Mouse (Mus musculus) layer of hippocampus, postnatal 36 days (tissue): ENCODE results near the gene Zswim1. TPM values are rescaled to one million over a fixed set of nuclear protein-coding genes. Genes with fewer than 3 reads are reported as not detected.

Experiments
- DNase-seq, 2 experiments: peaks; one replicate each; pipeline ENCODE4 v3.0.0; 2022
- total RNA-seq, 2 experiments: library from RNA; stranded (reverse); gene quantifications; 2 replicates each; pipeline ENCODE4 v1.2.3; 2021

Zswim1 gene
- total RNA-seq: 10 to 100 TPM; 21.6 to 23.0 TPM

- peak; percentile 100 for DNase-seq
Observed at GRCm38 (mm10) chr2:164822636-164823165, at the start of gene Zswim1. Zswim1 (plus strand) TSS chr2:164822686.

GRCm38 (mm10) chr2:164773229-164773988 lies 49.1 kb upstream of the Zswim1 start:
- no peak for DNase-seq

DNA sequence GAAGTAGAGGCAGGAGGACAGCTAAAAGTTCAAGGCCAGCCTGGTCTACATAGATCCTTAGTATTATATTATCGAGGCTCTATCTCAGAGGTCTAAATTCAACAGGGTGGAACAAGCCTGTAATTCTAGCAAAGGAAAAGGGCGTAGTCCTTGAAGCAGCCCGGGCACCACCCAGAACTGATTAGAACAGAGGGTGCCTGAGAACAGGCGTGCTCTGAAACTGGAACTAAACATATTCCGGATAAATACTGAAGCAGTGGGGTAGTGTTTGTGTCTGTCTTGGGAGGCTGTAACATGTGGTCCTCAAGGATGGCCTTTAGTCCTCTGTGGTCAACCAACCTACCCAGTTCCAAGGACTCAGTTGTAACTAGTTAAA lies 48.5 kb upstream of the Zswim1 start:
- DNase-seq: no peak

DNA sequence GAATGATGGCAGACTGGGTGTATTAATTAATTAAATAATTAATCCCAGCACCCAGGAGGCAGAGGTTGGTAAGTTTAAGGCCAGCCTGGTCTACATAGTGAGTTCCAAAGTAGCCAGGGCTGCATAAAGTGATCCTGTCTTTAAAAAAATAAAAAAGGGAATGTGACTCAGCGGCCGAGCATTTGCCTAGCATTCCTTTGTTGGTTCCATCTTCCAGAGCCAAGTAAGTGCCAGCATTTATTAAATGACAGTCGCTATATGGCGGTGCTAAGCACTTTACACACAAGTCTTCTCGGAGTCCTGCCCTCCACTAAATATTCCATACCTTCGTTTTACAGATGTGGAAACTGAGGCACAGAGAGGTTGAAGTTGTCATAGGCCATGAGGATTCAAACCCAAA lies 46.4 kb upstream of the Zswim1 start:
- no peak for DNase-seq

DNA sequence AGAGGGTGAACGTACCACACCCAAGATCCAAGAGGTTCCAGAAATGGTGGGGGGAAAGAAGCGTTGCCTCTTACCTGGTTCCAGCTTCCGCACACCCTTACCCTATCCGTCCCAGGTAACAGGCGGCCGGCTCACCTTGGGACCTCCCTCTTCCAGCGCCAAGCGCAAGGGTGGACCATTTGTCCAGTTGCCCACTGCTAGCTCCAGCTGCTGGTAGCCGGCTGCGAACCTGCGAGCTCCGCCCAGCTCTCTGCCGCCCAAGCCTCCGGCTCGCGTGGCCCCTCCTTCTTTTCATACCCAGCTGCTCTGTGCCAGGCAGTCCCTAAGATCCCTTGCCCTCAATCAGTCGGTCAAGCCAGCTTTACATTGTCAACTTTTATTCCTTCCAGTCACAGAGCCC lies 45.7 kb upstream of the Zswim1 start:
- no peak for DNase-seq

- no peak for DNase-seq
Observed at GRCm38 (mm10) chr2:164777246-164778014, 45.1 kb upstream of the Zswim1 start.

DNA sequence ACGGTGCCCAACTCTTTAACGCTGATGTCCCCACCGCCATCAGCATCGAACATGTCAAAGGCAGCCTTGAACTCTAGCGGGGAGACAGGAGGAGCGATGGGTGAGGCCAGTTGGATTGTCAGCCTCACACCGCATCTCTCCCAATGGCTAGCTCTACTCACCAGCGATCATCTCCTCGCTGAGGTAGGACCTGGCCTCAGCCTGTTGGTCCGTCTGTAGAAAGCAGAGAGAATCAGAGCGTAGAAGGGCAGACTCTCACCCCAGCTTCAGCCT lies 44.5 kb upstream of the Zswim1 start:
- no peak for DNase-seq

GRCm38 (mm10) chr2:164778809-164779208 lies 43.7 kb upstream of the Zswim1 start:
- no peak for DNase-seq

GRCm38 (mm10) chr2:164779481-164780086 lies 42.9 kb upstream of the Zswim1 start, which contains the start of gene Tnnc2:
Tnnc2 (minus strand) TSS chr2:164779967.
- DNase-seq: no peak

GRCm38 (mm10) chr2:164781876-164782275 lies 40.6 kb upstream of the Zswim1 start:
- no peak for DNase-seq

- DNase-seq: no peak
Observed at GRCm38 (mm10) chr2:164783926-164784581, 38.4 kb upstream of the Zswim1 start.

DNA sequence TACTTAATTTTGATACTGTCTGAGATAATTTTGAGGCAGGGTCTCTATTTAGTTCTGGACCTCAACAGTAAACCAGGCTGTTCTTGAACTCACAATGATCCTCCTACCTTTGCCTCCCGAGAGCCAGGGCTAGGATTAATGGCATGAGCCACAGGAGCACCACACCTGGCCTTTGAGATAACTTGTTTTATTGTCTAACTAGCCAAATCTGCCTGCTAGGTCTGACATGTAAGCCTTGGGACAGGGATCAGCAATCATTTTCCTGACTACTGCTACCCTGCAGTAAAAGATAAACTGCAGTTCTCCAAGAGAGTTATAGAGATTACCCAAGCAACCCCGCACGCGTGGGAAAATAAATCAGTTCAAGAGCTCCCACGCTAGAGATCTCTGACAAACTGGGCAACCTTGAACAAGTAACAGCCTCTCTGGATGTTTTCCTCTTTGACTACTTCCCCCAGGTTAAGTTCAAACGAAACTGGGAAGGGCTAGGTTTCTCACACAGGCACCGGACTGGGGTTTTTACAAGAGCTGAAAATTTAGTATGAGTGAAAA lies 37.5 kb upstream of the Zswim1 start:
- no peak for DNase-seq

- DNase-seq: peak; percentile 87 to 88
Observed at GRCm38 (mm10) chr2:164785481-164786387, 36.8 kb upstream of the Zswim1 start, which contains the start of gene Snx21. Snx21 (plus strand) TSS chr2:164785823.

DNA sequence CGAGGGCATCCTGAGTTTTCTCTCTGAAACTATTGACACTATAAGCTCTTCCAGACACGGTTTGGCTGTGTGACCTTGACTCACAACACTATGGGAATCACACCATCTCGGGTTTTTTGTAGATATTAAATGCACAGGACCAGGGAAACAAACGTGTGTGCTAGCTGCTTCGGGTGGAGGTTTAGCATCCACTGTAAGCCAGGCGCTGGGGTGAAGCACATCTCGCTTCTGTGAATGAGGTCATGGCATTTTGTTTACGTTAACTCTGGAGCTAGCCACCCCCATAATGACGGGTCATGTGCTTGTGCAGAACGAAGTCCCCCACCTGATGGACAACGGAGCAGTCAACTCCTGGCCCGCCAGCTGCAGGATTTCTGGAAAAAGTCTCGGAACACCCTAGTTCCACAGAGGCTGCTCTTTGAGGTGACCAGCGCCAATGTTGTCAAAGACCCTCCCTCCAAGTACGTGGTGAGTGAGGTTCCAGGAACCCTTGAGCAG lies 36.0 kb upstream of the Zswim1 start:
- no peak for DNase-seq

DNA sequence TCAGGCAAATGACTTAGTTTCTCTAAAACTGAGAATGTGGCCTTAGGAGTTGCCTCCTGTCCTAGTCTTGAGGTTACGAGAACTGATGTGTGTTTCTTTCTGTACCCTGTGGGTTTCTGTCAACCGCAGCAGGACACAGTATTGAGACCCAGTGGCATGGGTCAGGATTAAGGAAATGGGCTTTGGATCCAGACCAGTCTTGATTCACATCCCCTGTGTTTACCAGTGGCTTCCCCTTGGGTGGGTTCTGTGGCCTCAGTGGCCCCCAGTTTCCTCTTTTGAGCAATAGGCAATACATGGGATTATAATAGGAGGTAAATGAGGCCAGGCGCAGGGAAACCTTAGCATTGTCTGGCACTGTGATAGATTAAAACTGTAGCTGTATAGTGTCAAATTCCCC lies 35.5 kb upstream of the Zswim1 start:
- DNase-seq: no peak

DNA sequence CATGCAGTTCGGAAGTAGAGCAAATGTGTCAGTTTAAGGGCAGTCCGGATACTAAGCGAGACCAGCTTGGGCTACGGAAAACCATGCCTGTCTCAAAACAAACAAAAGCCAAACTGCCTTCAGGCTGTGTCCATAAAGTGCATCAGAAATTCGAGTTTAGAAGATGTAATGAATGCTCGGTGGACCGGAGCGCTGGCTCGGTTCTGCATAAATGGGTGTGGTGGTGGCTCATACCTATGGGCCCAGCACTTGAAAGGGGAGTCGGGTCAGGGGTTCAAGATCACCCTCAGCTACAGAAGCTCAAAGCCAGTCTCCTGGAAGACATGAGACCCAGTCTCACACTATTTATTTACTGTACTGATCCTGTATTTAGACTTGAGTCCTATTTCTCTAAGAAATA lies 34.7 kb upstream of the Zswim1 start:
- DNase-seq: no peak

GRCm38 (mm10) chr2:164788411-164788810 lies 34.1 kb upstream of the Zswim1 start:
- no peak for DNase-seq

DNA sequence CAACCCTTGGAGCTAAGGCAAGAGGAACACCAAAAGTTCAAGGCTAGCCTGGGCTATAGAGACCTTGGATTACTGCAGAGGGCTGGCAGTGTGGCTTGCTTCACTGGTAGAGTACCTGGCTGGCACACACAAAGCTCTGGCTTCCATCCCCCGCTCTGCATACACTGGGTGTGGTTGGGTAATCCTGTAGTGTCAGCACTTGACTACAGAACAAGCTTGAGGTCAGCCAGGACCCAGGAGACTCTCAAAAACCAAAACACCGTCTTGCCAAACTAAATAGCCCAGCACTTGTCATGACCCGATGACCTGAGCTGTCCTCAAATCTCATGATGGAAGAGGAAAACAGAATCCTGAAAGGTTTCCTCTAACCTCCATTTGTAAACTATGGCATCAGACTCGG lies 32.0 kb upstream of the Zswim1 start:
- no peak for DNase-seq

- DNase-seq: no peak
Observed at GRCm38 (mm10) chr2:164791841-164792261, 30.6 kb upstream of the Zswim1 start.

GRCm38 (mm10) chr2:164792400-164793190 lies 29.9 kb upstream of the Zswim1 start:
- DNase-seq: no peak
